Mouse (Mus musculus): ENCODE measurements around the gene Stra6. TPM values are rescaled to one million over a fixed set of nuclear protein-coding genes. Genes with fewer than 3 reads are reported as not detected.

The Stra6 gene
- total and polyA plus RNA-seq, 3 experiments: 0.08 to 0.09 (median 0.08) TPM

DNA sequence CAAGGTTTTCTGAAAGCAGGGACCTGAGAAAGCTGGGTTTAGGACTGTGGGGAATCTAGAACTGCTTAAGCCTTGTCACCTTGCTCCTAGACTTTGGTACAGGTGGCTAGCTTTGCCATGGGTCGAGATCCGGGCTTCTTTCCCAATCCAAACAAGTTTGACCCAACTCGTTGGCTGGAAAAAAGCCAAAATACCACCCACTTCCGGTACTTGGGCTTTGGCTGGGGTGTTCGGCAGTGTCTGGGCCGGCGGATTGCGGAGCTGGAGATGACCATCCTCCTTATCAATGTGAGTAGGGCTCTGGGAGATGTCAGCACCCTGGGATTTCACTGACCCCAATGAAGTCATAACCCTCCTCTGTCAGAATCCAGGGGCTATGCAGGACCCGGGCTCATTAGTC, 37.6 kb upstream of the Stra6 start:
- Histone ChIP-seq H3K36me3 (replicated peaks in 1 of 2; ENCODE audit: control insufficient read depth in 1 of 2, insufficient read depth in 1 of 2, low read length in 1 of 2) (peaks cover 0 to 3% of the 10 kb centered on the region in 2 experiments), H3K4me1 (ENCODE audit: control insufficient read depth in 1 of 2, insufficient read depth in 2 of 2) (no peaks in the 10 kb centered on the region), H3K9ac (ENCODE audit: insufficient read depth, low read depth) (no peak overlapping the region), H3K4me3 (replicated peaks in 1 of 3; ENCODE audit: low read depth in 2 of 3, low read length in 2 of 3, poor library complexity in 1 of 3) (no peak overlapping the region), H3K4me2 (ENCODE audit: insufficient read depth, low read depth, poor library complexity, severe bottlenecking) (no peak overlapping the region), H3K9me3 (replicated peaks; ENCODE audit: low read length) (no peaks in the 10 kb centered on the region), H3K79me2 (replicated peaks; ENCODE audit: control insufficient read depth, extremely low read depth, insufficient read depth, poor library complexity, severe bottlenecking) (no peaks in the 10 kb centered on the region), H3K27me3 (replicated peaks) (peaks cover 11% of the 10 kb centered on the region), H3K27ac (ENCODE audit: insufficient read depth, low read depth) (no peak overlapping the region)
- DNase-seq (ENCODE audit: extremely low read depth): no peak
- TF ChIP-seq ZMIZ1 (IDR thresholded peaks at IDR 0.05; ENCODE audit: low read depth, low read length): no peak
- no peak for TF ChIP-seq CHD2 (IDR thresholded peaks at IDR 0.05; ENCODE audit: low read length)
- TF ChIP-seq ZC3H11A (IDR thresholded peaks at IDR 0.05; ENCODE audit: low read depth, low read length): no peak
- no peak for TF ChIP-seq CTCF (conservative IDR thresholded peaks at IDR 0.05 in 1 of 2, IDR thresholded peaks at IDR 0.05 in 1 of 2; ENCODE audit: low read depth in 2 of 2, low read length in 2 of 2)
- no peak for TF ChIP-seq EP300 (IDR thresholded peaks at IDR 0.05; ENCODE audit: low read length)
- in situ Hi-C loops (cut with MboI; ENCODE audit: low pct_ligation_motif_present, low pct_unique_long_range_greater_than_20kb, low sequenced_read_pairs): no loop called here
- dilution Hi-C loops (cut with MboI; ENCODE audit: extremely low pct_ligation_motif_present, extremely low pct_unique_long_range_greater_than_20kb, low sequenced_read_pairs): no loop called here

DNA sequence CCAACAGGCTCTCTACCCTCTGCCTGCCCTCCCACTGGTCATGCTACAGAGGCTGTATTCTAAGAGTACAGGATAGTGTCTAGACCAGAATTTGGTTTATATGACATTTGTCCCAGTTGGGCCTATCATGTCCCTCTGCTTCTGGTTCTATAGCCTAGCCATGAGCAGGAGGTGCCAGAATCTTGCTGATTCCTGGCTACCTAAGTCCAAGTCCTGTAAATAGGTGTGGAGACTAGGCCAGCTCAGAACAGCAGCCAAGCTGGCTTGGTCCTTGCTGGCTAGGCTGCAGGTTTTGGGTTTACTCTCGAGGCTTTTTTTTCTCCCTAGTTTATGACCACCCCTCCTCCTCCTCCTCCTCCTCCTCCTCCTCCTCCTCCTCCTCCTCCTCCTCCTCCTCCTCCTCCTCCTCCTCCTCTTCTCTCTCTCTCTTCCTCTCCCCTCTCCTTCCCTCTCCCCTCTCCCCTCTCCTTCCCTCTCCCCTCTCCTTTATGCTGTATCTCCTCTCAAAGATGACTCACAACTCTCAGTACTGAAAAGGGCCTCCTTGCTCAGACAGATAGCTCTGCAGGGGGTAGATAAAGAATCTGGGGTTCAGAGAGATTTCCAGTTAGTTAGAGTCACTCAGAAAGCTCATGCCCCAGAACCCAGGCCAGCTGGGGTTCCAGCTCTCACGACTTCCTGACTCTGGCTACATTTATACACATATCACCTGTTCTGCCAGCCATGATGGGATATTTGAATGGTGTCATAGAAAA, 36.0 kb upstream of the Stra6 start:
- Histone ChIP-seq H3K27ac (ENCODE audit: insufficient read depth, low read depth) (no peak overlapping the region), H3K79me2 (replicated peaks; ENCODE audit: control insufficient read depth, extremely low read depth, insufficient read depth, poor library complexity, severe bottlenecking) (no peaks in the 10 kb centered on the region), H3K36me3 (replicated peaks in 1 of 2; ENCODE audit: control insufficient read depth in 1 of 2, insufficient read depth in 1 of 2, low read length in 1 of 2) (peaks cover 0 to 3% of the 10 kb centered on the region in 2 experiments), H3K9ac (ENCODE audit: insufficient read depth, low read depth) (no peak overlapping the region), H3K9me3 (replicated peaks; ENCODE audit: low read length) (no peaks in the 10 kb centered on the region), H3K4me1 (ENCODE audit: control insufficient read depth in 1 of 2, insufficient read depth in 2 of 2) (no peaks in the 10 kb centered on the region), H3K4me3 (replicated peaks in 1 of 3; ENCODE audit: low read depth in 2 of 3, low read length in 2 of 3, poor library complexity in 1 of 3) (no peak overlapping the region), H3K4me2 (ENCODE audit: insufficient read depth, low read depth, poor library complexity, severe bottlenecking) (no peak overlapping the region), H3K27me3 (replicated peaks) (peaks cover 7% of the 10 kb centered on the region)
- no peak for DNase-seq (ENCODE audit: extremely low read depth)
- in situ Hi-C loops (cut with MboI; ENCODE audit: low pct_ligation_motif_present, low pct_unique_long_range_greater_than_20kb, low sequenced_read_pairs) (no loop called here), dilution Hi-C loops (cut with MboI; ENCODE audit: extremely low pct_ligation_motif_present, extremely low pct_unique_long_range_greater_than_20kb, low sequenced_read_pairs) (no loop called here)
- TF ChIP-seq MAFK (IDR thresholded peaks at IDR 0.05; ENCODE audit: insufficient replicate concordance, low read length) (no peak), PAX5 (IDR thresholded peaks at IDR 0.05; ENCODE audit: low read length) (no peak), HCFC1 (IDR thresholded peaks at IDR 0.05; ENCODE audit: low read depth, low read length) (no peak), ETS1 (conservative IDR thresholded peaks at IDR 0.05; ENCODE audit: low read depth, low read length) (no peak), MXI1 (IDR thresholded peaks at IDR 0.05; ENCODE audit: low read depth, low read length) (no peak), MAZ (IDR thresholded peaks at IDR 0.05; ENCODE audit: low read depth, low read length) (no peak), MYC (IDR thresholded peaks at IDR 0.05; ENCODE audit: low read depth, low read length) (no peak), NRF1 (IDR thresholded peaks at IDR 0.05; ENCODE audit: low read depth, low read length) (no peak), ZMIZ1 (IDR thresholded peaks at IDR 0.05; ENCODE audit: low read depth, low read length) (no peak), ZNF384 (IDR thresholded peaks at IDR 0.05; ENCODE audit: low read depth, low read length) (no peak), JUND (conservative IDR thresholded peaks at IDR 0.05; ENCODE audit: low read depth, low read length) (no peak), CHD2 (IDR thresholded peaks at IDR 0.05; ENCODE audit: low read length) (no peak), POLR2AphosphoS2 (IDR thresholded peaks at IDR 0.05; ENCODE audit: low read depth, low read length) (no peak), POLR2A (IDR thresholded peaks at IDR 0.05; ENCODE audit: low read depth, low read length) (no peak), ZC3H11A (IDR thresholded peaks at IDR 0.05; ENCODE audit: low read depth, low read length) (no peak), KAT2A (IDR thresholded peaks at IDR 0.05; ENCODE audit: insufficient replicate concordance, low read length) (no peak), GABPA (IDR thresholded peaks at IDR 0.05; ENCODE audit: insufficient replicate concordance, low read depth, low read length) (no peak), IRF4 (IDR thresholded peaks at IDR 0.05; ENCODE audit: low read depth, low read length) (no peak)

All from CH12.LX (cell line).